Mouse (Mus musculus) neural tube, embryonic 14.5 days (tissue): Measurements from ENCODE around the gene P4ha2. TPM values are rescaled to one million over a fixed set of nuclear protein-coding genes. Genes with fewer than 3 reads are reported as not detected.

ENCODE experiments used
- ATAC-seq: fragments of 200-750 bp; cut with Nextera tagmentation; 2 replicates; pipeline ENCODE4 v1.8.0; 2017; ENCODE audit warnings: low read depth, mild to moderate bottlenecking, moderate TSS enrichment, moderate library complexity
- H3K27ac ChIP-seq: fragments of 300-500 bp; sonication (generic); 2 replicates; pipeline ENCODE4 v1.5.1; 2014; ENCODE audit warnings: low read depth, mild to moderate bottlenecking, control low read depth, low read length, moderate library complexity, mixed read lengths
- H3K27me3 ChIP-seq: fragments of 300-500 bp; sonication (generic); 2 replicates; pipeline ENCODE4 v1.6.1; 2014; ENCODE audit warnings: low read length; ENCODE audit not compliant: control insufficient read depth, insufficient read depth
- H3K36me3 ChIP-seq: fragments of 300-500 bp; sonication (generic); 2 replicates; pipeline ENCODE4 v1.6.1; 2014; ENCODE audit warnings: low read length, mixed read lengths; ENCODE audit not compliant: control insufficient read depth, insufficient read depth
- H3K4me1 ChIP-seq: fragments of 300-500 bp; sonication (generic); 2 replicates; pipeline ENCODE4 v1.6.1; 2014; ENCODE audit warnings: low read length; ENCODE audit not compliant: control insufficient read depth, insufficient read depth
- H3K4me2 ChIP-seq: fragments of 300-500 bp; sonication (generic); 2 replicates; pipeline ENCODE4 v1.6.1; 2014; ENCODE audit warnings: mild to moderate bottlenecking, low read depth, low read length, control low read depth
- H3K4me3 ChIP-seq: fragments of 300-500 bp; sonication (generic); 2 replicates; pipeline ENCODE4 v1.5.1; 2014; ENCODE audit warnings: low read depth, low read length, control low read depth, mixed read lengths
- H3K9ac ChIP-seq: fragments of 300-500 bp; sonication (generic); replicated peaks from 2 replicates; pipeline ENCODE4 v1.6.1; 2014; ENCODE audit warnings: low read depth, mild to moderate bottlenecking, control low read depth, low read length, mixed read lengths
- H3K9me3 ChIP-seq: fragments of 300-500 bp; sonication (generic); 2 replicates; pipeline ENCODE4 v1.6.1; 2016; ENCODE audit warnings: low read length; ENCODE audit not compliant: control insufficient read depth
- WGBS: fragments of 180-500 bp; shearing (Covaris S2); extraction: QIAGEN DNeasy Blood & Tissue Kit; methylation state at CpG from one replicate; pipeline ENCODE4 v1.1.7; 2014; 5-methylcytosine and 5-hydroxymethylcytosine counted together
- polyA plus RNA-seq: library from polyadenylated mRNA; unstranded; fragments of >200 nt; fragmentation: Nextera tagmentation; extraction: Ambion mirVana; gene quantifications from 2 replicates; pipeline ENCODE4 v1.2.1, GENCODE M21; 2014

Gene P4ha2
- polyA plus RNA-seq, 1 experiment from 2014 or later = 10.1 TPM

- no peaks in the 10 kb centered on the region for H3K9me3 ChIP-seq
- no peak overlapping the region for H3K27ac ChIP-seq
- H3K27me3 ChIP-seq = no peaks in the 10 kb centered on the region
- no peak overlapping the region for H3K4me3 ChIP-seq
- ATAC-seq = no peak
- H3K36me3 ChIP-seq = no peaks in the 10 kb centered on the region
- no peak overlapping the region for H3K4me2 ChIP-seq
- H3K4me1 ChIP-seq = no peaks in the 10 kb centered on the region
- no peak overlapping the region for H3K9ac ChIP-seq
- 46% methylated on average over 7 of the region's 7 CpGs for WGBS
Measured at GRCm38 (mm10) chr11:54080435-54080834, 19.5 kb upstream of the P4ha2 start.

GRCm38 (mm10) chr11:54082725-54083124 is 17.2 kb upstream of the P4ha2 start:
- no peak for ATAC-seq
- Histone ChIP-seq H3K27ac (no peak overlapping the region), H3K27me3 (no peaks in the 10 kb centered on the region), H3K9ac (no peak overlapping the region), H3K4me3 (no peak overlapping the region), H3K4me1 (no peaks in the 10 kb centered on the region), H3K4me2 (no peak overlapping the region), H3K9me3 (no peaks in the 10 kb centered on the region), H3K36me3 (no peaks in the 10 kb centered on the region)
- WGBS = 94% methylated on average over 5 of the region's 5 CpGs

- Histone ChIP-seq H3K4me2 (no peak overlapping the region), H3K27me3 (no peaks in the 10 kb centered on the region), H3K9me3 (no peaks in the 10 kb centered on the region), H3K27ac (no peak overlapping the region), H3K9ac (no peak overlapping the region), H3K4me1 (no peaks in the 10 kb centered on the region), H3K4me3 (no peak overlapping the region), H3K36me3 (no peaks in the 10 kb centered on the region)
- 100% methylated on average over 1 of the region's 1 CpGs for WGBS
- no peak for ATAC-seq
Measured at GRCm38 (mm10) chr11:54084976-54085375, 14.9 kb upstream of the P4ha2 start.

GRCm38 (mm10) chr11:54085816-54086215 is 14.1 kb upstream of the P4ha2 start:
- ATAC-seq = no peak
- H3K4me3 ChIP-seq = no peak overlapping the region
- no peak overlapping the region for H3K4me2 ChIP-seq
- H3K4me1 ChIP-seq = no peaks in the 10 kb centered on the region
- H3K9ac ChIP-seq = no peak overlapping the region
- H3K9me3 ChIP-seq = no peaks in the 10 kb centered on the region
- 60% methylated on average over 5 of the region's 5 CpGs for WGBS
- H3K27me3 ChIP-seq = no peaks in the 10 kb centered on the region
- no peak overlapping the region for H3K27ac ChIP-seq
- H3K36me3 ChIP-seq = no peaks in the 10 kb centered on the region

GRCm38 (mm10) chr11:54088253-54088946 is 11.5 kb upstream of the P4ha2 start:
- H3K27ac ChIP-seq = no peak overlapping the region
- no peak overlapping the region for H3K9ac ChIP-seq
- H3K9me3 ChIP-seq = no peaks in the 10 kb centered on the region
- no peaks in the 10 kb centered on the region for H3K27me3 ChIP-seq
- ATAC-seq = no peak
- no peaks in the 10 kb centered on the region for H3K4me1 ChIP-seq
- 81% methylated on average over 7 of the region's 7 CpGs for WGBS
- no peak overlapping the region for H3K4me2 ChIP-seq
- H3K4me3 ChIP-seq = no peak overlapping the region
- H3K36me3 ChIP-seq = no peaks in the 10 kb centered on the region

- 53% methylated on average over 5 of the region's 5 CpGs for WGBS
- H3K36me3 ChIP-seq = no peaks in the 10 kb centered on the region
- no peak overlapping the region for H3K4me2 ChIP-seq
- no peaks in the 10 kb centered on the region for H3K9me3 ChIP-seq
- no peak overlapping the region for H3K9ac ChIP-seq
- no peaks in the 10 kb centered on the region for H3K4me1 ChIP-seq
- H3K4me3 ChIP-seq = no peak overlapping the region
- peak; percentile 66 for ATAC-seq
- no peaks in the 10 kb centered on the region for H3K27me3 ChIP-seq
- no peak overlapping the region for H3K27ac ChIP-seq
Measured at GRCm38 (mm10) chr11:54088947-54089317, 11.0 kb upstream of the P4ha2 start.

- Histone ChIP-seq H3K4me1 (no peaks in the 10 kb centered on the region), H3K4me2 (no peak overlapping the region), H3K9ac (no peak overlapping the region), H3K27ac (no peak overlapping the region), H3K4me3 (no peak overlapping the region), H3K27me3 (no peaks in the 10 kb centered on the region), H3K36me3 (no peaks in the 10 kb centered on the region), H3K9me3 (no peaks in the 10 kb centered on the region)
- WGBS = 87% methylated on average over 1 of the region's 1 CpGs
- ATAC-seq = no peak
Measured at GRCm38 (mm10) chr11:54090091-54090879, 9.6 kb upstream of the P4ha2 start.

- Histone ChIP-seq H3K27ac (no peak overlapping the region), H3K36me3 (no peaks in the 10 kb centered on the region), H3K27me3 (no peaks in the 10 kb centered on the region), H3K9me3 (no peaks in the 10 kb centered on the region), H3K4me3 (no peak overlapping the region), H3K9ac (no peak overlapping the region), H3K4me2 (no peak overlapping the region), H3K4me1 (no peaks in the 10 kb centered on the region)
- no peak for ATAC-seq
- 52% methylated on average over 8 of the region's 8 CpGs for WGBS
Measured at GRCm38 (mm10) chr11:54091726-54092125, 8.2 kb upstream of the P4ha2 start.

GRCm38 (mm10) chr11:54092188-54092587 is 7.7 kb upstream of the P4ha2 start:
- Histone ChIP-seq H3K9ac (no peak overlapping the region), H3K27me3 (no peaks in the 10 kb centered on the region), H3K4me2 (no peak overlapping the region), H3K36me3 (no peaks in the 10 kb centered on the region), H3K27ac (no peak overlapping the region), H3K4me3 (no peak overlapping the region), H3K9me3 (no peaks in the 10 kb centered on the region), H3K4me1 (no peaks in the 10 kb centered on the region)
- 66% methylated on average over 7 of the region's 7 CpGs for WGBS
- ATAC-seq = no peak
